Mouse (Mus musculus) heart, embryonic 14.5 days (tissue): ENCODE measurements around the gene Sgk2. TPM values are rescaled to one million over a fixed set of nuclear protein-coding genes. Genes with fewer than 3 reads are reported as not detected.
A peak's percentile ranks its signal among the peaks of the same experiment; 100 is the strongest.

Experiments used
- ATAC-seq: fragments of 200-750 bp; cut with Nextera tagmentation; 2 replicates; pipeline ENCODE4 v1.8.0; 2017; ENCODE audit warnings: low read depth, moderate TSS enrichment; ENCODE audit not compliant: insufficient number of reproducible peaks, insufficient read depth, low FRiP score
- H3K27ac ChIP-seq, 2 experiments: fragments of 200-500 bp in 1 of 2; fragments of 300-500 bp in 1 of 2; sonication (generic) in 1 of 2; replicated peaks in 1 of 2; 2 replicates each; pipeline ENCODE4 v1.5.1; 2012 to 2014; ENCODE audit warnings: low read depth in 2 of 2, low read length in 2 of 2, control low read depth in 1 of 2, mild to moderate bottlenecking in 1 of 2, mixed read lengths in 1 of 2; ENCODE audit not compliant: control insufficient read depth in 1 of 2, insufficient read depth in 1 of 2
- H3K27me3 ChIP-seq: fragments of 300-500 bp; sonication (generic); 2 replicates; pipeline ENCODE4 v1.6.1; 2014; ENCODE audit warnings: mild to moderate bottlenecking, low read length, control low read depth; ENCODE audit not compliant: control insufficient read depth, insufficient read depth
- H3K36me3 ChIP-seq: fragments of 300-500 bp; sonication (generic); 2 replicates; pipeline ENCODE4 v1.6.1; 2014; ENCODE audit warnings: mild to moderate bottlenecking, control low read depth, low read length, mixed read lengths; ENCODE audit not compliant: control insufficient read depth, insufficient read depth
- H3K4me1 ChIP-seq, 2 experiments: fragments of 200-500 bp in 1 of 2; fragments of 300-500 bp in 1 of 2; sonication (generic) in 1 of 2; 2 replicates each; pipeline ENCODE4 v1.6.1; 2012 to 2014; ENCODE audit warnings: low read length in 2 of 2, control low read depth in 1 of 2, mixed read lengths in 1 of 2; ENCODE audit not compliant: control insufficient read depth in 2 of 2, insufficient read depth in 2 of 2
- H3K4me2 ChIP-seq: fragments of 300-500 bp; sonication (generic); 2 replicates; pipeline ENCODE4 v1.6.1; 2014; ENCODE audit warnings: mild to moderate bottlenecking, low read length
- H3K4me3 ChIP-seq, 2 experiments: fragments of 200-500 bp in 1 of 2; fragments of 300-500 bp in 1 of 2; sonication (generic) in 1 of 2; 2 replicates each; pipeline ENCODE4 v1.5.1; 2012 to 2014; ENCODE audit warnings: low read length in 2 of 2, mild to moderate bottlenecking in 2 of 2, control low read depth in 1 of 2, low read depth in 1 of 2, moderate library complexity in 1 of 2; ENCODE audit not compliant: control insufficient read depth in 1 of 2, insufficient read depth in 1 of 2
- H3K9ac ChIP-seq: fragments of 300-500 bp; sonication (generic); 2 replicates; pipeline ENCODE4 v1.6.1; 2014; ENCODE audit warnings: mild to moderate bottlenecking, low read length
- H3K9me3 ChIP-seq: fragments of 300-500 bp; sonication (generic); 2 replicates; pipeline ENCODE4 v1.6.1; 2016; ENCODE audit warnings: low read length, control low read depth; ENCODE audit not compliant: control insufficient read depth
- WGBS: fragments of 180-500 bp; shearing (Covaris S2); extraction: QIAGEN DNeasy Blood & Tissue Kit; methylation state at CpG from one replicate; pipeline ENCODE4 v1.1.7; 2014; 5-methylcytosine and 5-hydroxymethylcytosine counted together
- polyA plus RNA-seq: library from polyadenylated mRNA; unstranded; fragments of >200 nt; fragmentation: Nextera tagmentation; extraction: Ambion mirVana; gene quantifications from 2 replicates; pipeline ENCODE4 v1.2.1, GENCODE M21; 2014

Gene Sgk2
- polyA plus RNA-seq, 1 experiment from 2014 or later, result not detected

DNA sequence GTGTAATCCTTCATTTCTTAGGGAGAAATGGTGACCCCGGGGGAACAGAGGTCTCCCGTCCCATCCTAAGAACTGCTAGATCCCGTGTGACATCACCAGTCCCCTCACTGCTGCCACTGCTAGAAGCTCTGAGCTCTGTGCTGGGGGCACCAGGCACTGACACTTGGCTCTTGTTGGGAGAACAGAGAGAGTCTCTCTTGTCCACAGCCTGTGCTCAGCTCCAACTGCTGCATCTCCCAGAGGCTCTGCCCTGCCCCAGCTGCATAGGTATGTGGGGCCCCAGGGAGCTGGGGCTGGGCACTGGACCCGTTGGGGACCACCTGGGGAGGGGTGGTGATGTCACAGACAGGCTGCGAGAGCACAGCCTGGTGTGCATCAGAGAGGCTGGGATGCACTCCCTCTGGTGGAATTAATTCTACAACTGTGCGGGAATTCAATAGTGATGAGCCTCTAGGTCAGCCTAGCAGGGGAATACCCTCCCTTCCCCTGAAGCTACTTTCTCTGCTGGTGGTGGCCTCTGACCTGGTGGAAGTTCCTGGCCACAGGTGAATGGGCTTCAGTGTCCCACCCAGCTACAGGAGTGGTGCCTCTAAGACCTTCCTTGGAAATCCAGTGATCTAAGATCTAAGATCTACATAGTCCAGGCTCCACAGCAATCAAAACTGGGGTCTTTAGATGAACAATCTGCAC, 4.4 kb downstream of the Sgk2 start:
- Histone ChIP-seq H3K27ac (no peak overlapping the region), H3K4me2 (no peak overlapping the region), H3K4me1 (no peaks in the 10 kb centered on the region; a peak in 1 of 4 replicates), H3K9ac (no peak overlapping the region), H3K9me3 (no peaks in the 10 kb centered on the region), H3K4me3 (no peak overlapping the region), H3K27me3 (0 out of 2 replicates have a peak, but pooled peaks cover 4% of the 10 kb centered on the region), H3K36me3 (no peaks in the 10 kb centered on the region)
- ATAC-seq, result no peak
- 35% methylated on average over 6 of the region's 6 CpGs for WGBS

- Histone ChIP-seq H3K4me3 (no peak overlapping the region), H3K9me3 (no peaks in the 10 kb centered on the region), H3K9ac (no peak overlapping the region), H3K4me2 (no peak overlapping the region), H3K27me3 (0 out of 2 replicates have a peak, but pooled peaks cover 4% of the 10 kb centered on the region), H3K4me1 (no peaks in the 10 kb centered on the region), H3K27ac (no peak overlapping the region), H3K36me3 (no peaks in the 10 kb centered on the region)
- ATAC-seq, result no peak
Observed at GRCm38 (mm10) chr2:162992084-162992437, 4.9 kb downstream of the Sgk2 start.

DNA sequence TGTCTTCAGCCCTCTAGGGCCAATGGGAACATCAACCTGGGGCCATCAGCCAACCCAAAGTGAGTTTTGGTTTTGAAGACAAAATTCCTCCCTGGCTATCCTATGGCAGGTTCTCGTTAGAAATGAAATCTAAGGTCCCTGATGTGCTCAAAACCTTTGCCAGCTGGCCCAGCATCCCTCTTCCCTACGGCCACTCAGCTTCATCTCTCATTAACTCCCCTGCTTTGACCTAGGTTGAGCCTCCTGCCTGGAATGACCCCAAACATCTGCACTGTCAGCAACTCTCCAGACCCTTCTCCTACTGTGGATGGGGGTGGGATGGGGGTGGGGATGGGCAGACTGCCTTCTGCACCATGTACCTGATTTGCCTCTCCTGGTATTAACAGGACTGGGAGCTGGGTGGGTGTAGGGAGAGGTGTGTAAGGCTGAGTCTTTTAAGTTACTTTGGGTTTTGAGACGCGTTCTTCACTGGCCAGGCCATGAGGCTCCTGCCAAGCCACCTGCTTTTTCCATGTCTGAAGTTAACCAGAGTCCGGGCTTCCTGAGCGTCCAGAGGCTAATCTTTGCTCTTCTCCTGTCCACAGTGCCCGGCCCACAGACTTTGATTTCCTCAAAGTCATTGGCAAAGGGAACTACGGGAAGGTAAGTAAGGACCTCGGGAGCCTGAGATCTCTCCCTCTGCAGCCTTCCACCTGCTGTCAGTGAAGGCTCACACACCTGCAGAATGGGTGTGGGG, 6.9 kb downstream of the Sgk2 start:
- Histone ChIP-seq H3K4me2 (no peak overlapping the region), H3K4me3 (no peak overlapping the region), H3K9me3 (no peaks in the 10 kb centered on the region), H3K4me1 (peaks cover 0 to 3% of the 10 kb centered on the region in 2 experiments; a peak in 3 of 4 replicates), H3K9ac (no peak overlapping the region), H3K36me3 (no peaks in the 10 kb centered on the region), H3K27me3 (0 out of 2 replicates have a peak, but pooled peaks cover 4% of the 10 kb centered on the region), H3K27ac (no peak overlapping the region)
- 61% methylated on average over 9 of the region's 9 CpGs for WGBS
- ATAC-seq, result no peak

DNA sequence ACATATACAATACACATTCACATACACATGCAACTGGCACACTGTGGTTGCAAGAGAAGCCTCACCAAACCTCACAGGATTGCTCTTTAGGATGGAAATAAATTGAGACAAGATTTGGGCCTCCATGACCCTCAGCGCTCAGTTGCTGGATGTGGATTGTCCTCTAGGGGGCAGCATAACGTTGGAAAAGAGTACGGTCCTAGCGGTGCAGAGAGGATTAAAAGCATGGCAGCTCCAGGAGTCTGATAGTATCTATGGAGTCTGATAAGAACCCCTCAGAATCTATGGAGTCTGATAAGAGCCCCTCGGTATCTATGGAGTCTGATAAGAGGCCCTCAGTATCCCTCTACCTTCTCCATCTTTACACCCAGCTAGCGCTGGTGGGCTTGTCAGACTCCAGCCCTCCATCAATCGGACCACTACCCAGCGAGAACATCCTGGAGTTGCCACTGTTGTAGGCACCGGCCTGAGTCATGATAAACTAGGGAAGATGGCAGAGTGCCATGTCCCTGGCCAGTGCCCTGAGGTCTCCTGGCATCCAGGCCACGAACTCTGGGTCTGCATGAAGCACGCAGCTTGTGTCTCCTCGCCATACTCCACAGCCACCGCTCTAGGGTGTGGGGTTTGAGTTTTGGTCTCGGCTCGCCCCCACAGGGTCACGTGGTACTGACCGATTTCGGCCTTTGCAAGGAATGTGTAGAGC, 11.5 kb downstream of the Sgk2 start:
- no peaks in the 10 kb centered on the region for H3K36me3 ChIP-seq
- peak overlapping the region; percentile 3 to 5; a peak in 2 of 4 replicates for H3K4me3 ChIP-seq
- no peak for ATAC-seq
- H3K27me3 ChIP-seq, result 0 out of 2 replicates have a peak, but pooled peaks cover 4% of the 10 kb centered on the region
- H3K9ac ChIP-seq, result no peak overlapping the region
- 17% methylated on average over 18 of the region's 18 CpGs for WGBS
- H3K27ac ChIP-seq, result no peak overlapping the region
- peaks cover 0 to 3% of the 10 kb centered on the region in 2 experiments; a peak in 3 of 4 replicates for H3K4me1 ChIP-seq
- peak overlapping the region; percentile 56 for H3K4me2 ChIP-seq
- no peaks in the 10 kb centered on the region for H3K9me3 ChIP-seq

DNA sequence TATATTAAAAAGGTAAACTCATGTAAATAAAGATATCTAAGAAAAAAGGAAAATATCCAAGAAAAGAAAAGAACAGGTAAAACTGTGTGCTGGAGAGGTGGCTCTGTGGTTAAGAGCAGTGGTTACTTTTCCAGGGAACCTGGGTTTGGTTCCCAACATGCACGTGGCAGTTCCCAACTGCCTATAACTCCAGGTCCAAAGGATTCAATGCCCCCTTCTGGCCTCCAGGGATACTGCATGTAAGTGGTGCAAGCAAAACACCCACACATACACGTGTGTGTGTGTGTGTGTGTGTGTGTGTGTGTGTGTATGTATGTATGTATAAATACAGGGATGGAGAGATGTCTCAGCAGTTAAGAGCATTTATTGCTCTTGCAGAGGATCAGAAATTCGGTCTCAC, 12.6 kb downstream of the Sgk2 start:
- H3K9me3 ChIP-seq, result no peaks in the 10 kb centered on the region
- H3K4me2 ChIP-seq, result no peak overlapping the region
- WGBS, result 28% methylated on average over 3 of the region's 3 CpGs
- H3K27ac ChIP-seq, result no peak overlapping the region
- H3K4me1 ChIP-seq, result peaks cover 0 to 3% of the 10 kb centered on the region in 2 experiments; a peak in 3 of 4 replicates
- no peaks in the 10 kb centered on the region for H3K36me3 ChIP-seq
- H3K4me3 ChIP-seq, result no peak overlapping the region
- H3K27me3 ChIP-seq, result 0 out of 2 replicates have a peak, but pooled peaks cover under 1% of the 10 kb centered on the region
- no peak overlapping the region for H3K9ac ChIP-seq
- ATAC-seq, result no peak

GRCm38 (mm10) chr2:163001071-163001470, 13.9 kb downstream of the Sgk2 start:
- peaks cover 0 to 3% of the 10 kb centered on the region in 2 experiments; a peak in 3 of 4 replicates for H3K4me1 ChIP-seq
- H3K4me3 ChIP-seq, result no peak overlapping the region
- H3K27me3 ChIP-seq, result no peaks in the 10 kb centered on the region
- no peak for ATAC-seq
- no peak overlapping the region for H3K27ac ChIP-seq
- WGBS, result 86% methylated on average over 1 of the region's 1 CpGs
- H3K36me3 ChIP-seq, result no peaks in the 10 kb centered on the region
- no peak overlapping the region for H3K4me2 ChIP-seq
- no peaks in the 10 kb centered on the region for H3K9me3 ChIP-seq
- no peak overlapping the region for H3K9ac ChIP-seq

- Histone ChIP-seq H3K4me3 (no peak overlapping the region), H3K27me3 (no peaks in the 10 kb centered on the region), H3K9ac (no peak overlapping the region), H3K27ac (no peak overlapping the region), H3K4me1 (no peaks in the 10 kb centered on the region), H3K4me2 (no peak overlapping the region), H3K36me3 (no peaks in the 10 kb centered on the region), H3K9me3 (no peaks in the 10 kb centered on the region)
- ATAC-seq, result no peak
- 67% methylated on average over 4 of the region's 4 CpGs for WGBS
Observed at GRCm38 (mm10) chr2:163007299-163007698, 20.2 kb downstream of the Sgk2 start.
